Mouse (Mus musculus) lung, postnatal 0 days (tissue): ENCODE data around the gene Ube2h. TPM values are rescaled to one million over a fixed set of nuclear protein-coding genes. Genes with fewer than 3 reads are reported as not detected.
"Not testable (repeated sequence)": the region's sequence is repeated elsewhere in the genome, so short reads cannot be mapped to it uniquely, and the experiment has no call there.

Experiments used
- ATAC-seq: fragments of 200-750 bp; cut with Nextera tagmentation; 2 replicates; pipeline ENCODE4 v1.8.0; 2017; ENCODE audit warnings: moderate library complexity
- DNase-seq: peaks from one replicate; pipeline ENCODE4 v3.0.0-alpha.2; 2016; ENCODE audit warnings: low spot score
- H3K27ac ChIP-seq: fragments of 300-500 bp; sonication (generic); 2 replicates; pipeline ENCODE4 v1.5.1; 2014; ENCODE audit warnings: antibody characterized with exemption, mild to moderate bottlenecking, low read length, mixed read lengths
- H3K27me3 ChIP-seq: fragments of 300-500 bp; sonication (generic); replicated peaks from 2 replicates; pipeline ENCODE4 v1.6.1; 2014; ENCODE audit warnings: low read length, mixed read lengths; ENCODE audit not compliant: insufficient read depth
- H3K36me3 ChIP-seq: fragments of 300-500 bp; sonication (generic); 2 replicates; pipeline ENCODE4 v1.6.1; 2014; ENCODE audit warnings: low read length, mixed read lengths; ENCODE audit not compliant: insufficient read depth
- H3K4me1 ChIP-seq: fragments of 300-500 bp; sonication (generic); 2 replicates; pipeline ENCODE4 v1.6.1; 2014; ENCODE audit warnings: antibody characterized with exemption, low read depth, low read length, mixed read lengths; ENCODE audit not compliant: insufficient read depth
- H3K4me2 ChIP-seq: fragments of 300-500 bp; sonication (generic); replicated peaks from 2 replicates; pipeline ENCODE4 v1.6.1; 2014; ENCODE audit warnings: low read depth, mild to moderate bottlenecking, low read length, moderate library complexity, mixed read lengths
- H3K4me3 ChIP-seq: fragments of 300-500 bp; sonication (generic); 2 replicates; pipeline ENCODE4 v1.5.1; 2014; ENCODE audit warnings: low read depth, low read length
- H3K9ac ChIP-seq: fragments of 300-500 bp; sonication (generic); replicated peaks from 2 replicates; pipeline ENCODE4 v1.6.1; 2014; ENCODE audit warnings: low read depth, mild to moderate bottlenecking
- H3K9me3 ChIP-seq: fragments of 300-500 bp; sonication (generic); 2 replicates; pipeline ENCODE4 v1.6.1; 2016; ENCODE audit warnings: low read length, mixed read lengths
- CTCF ChIP-seq: IDR thresholded peaks from 2 replicates; pipeline ENCODE4 v1.5.1; 2016; ENCODE audit warnings: antibody characterized with exemption, mild to moderate bottlenecking
- EP300 ChIP-seq: IDR thresholded peaks from 2 replicates; pipeline ENCODE4 v1.6.1; 2016; ENCODE audit warnings: antibody characterized with exemption, mild to moderate bottlenecking, control low read depth
- WGBS: fragments of 180-500 bp; shearing (Covaris S2); extraction: QIAGEN DNeasy Blood & Tissue Kit; methylation state at CpG from one replicate; pipeline ENCODE4 v1.1.7; 2014; 5-methylcytosine and 5-hydroxymethylcytosine counted together
- polyA plus RNA-seq: library from polyadenylated mRNA; unstranded; fragments of >200 nt; fragmentation: Nextera tagmentation; extraction: Ambion mirVana; gene quantifications from 2 replicates; pipeline ENCODE4 v1.2.1, GENCODE M21; 2015

Ube2h gene
- polyA plus RNA-seq, 1 experiment from 2014 or later = 34.5 TPM

DNA sequence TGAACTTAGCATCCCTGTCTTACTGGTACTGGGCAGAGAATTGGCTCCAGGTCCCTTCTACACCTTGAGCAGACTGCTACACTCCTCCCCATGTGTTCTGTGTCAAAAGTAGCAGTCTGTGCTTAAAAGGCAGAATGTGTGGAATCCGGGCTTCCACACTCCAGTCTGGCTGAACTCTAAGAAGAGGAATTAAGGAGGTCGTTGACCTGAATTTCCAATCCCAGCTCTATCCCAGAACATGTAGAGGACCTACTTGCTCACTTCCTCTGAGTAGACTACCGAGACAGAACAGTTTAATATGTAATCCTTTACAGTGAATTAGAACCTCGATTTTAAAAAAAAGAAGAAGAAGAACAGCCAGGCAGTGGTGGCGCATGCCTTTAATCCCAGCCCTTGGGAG lies 14.9 kb upstream of the Ube2h start:
- TF ChIP-seq EP300 = no peak
- TF ChIP-seq CTCF = no peak
- Histone ChIP-seq H3K9me3 (no peaks in the 10 kb centered on the region), H3K27me3 (no peaks in the 10 kb centered on the region), H3K36me3 (no peaks in the 10 kb centered on the region), H3K4me2 (no peak overlapping the region), H3K4me1 (no peaks in the 10 kb centered on the region), H3K9ac (no peak overlapping the region), H3K27ac (no peak overlapping the region), H3K4me3 (no peak overlapping the region)
- 0 out of 2 replicates have a peak, but pooled peaks have one; percentile 8 for ATAC-seq
- WGBS = 61% methylated on average over 5 of the region's 5 CpGs
- DNase-seq = no peak

GRCm38 (mm10) chr6:30312006-30312405 lies 7.7 kb upstream of the Ube2h start:
- H3K27ac ChIP-seq = no peak overlapping the region
- H3K9me3 ChIP-seq = no peaks in the 10 kb centered on the region
- H3K9ac ChIP-seq = no peak overlapping the region
- no peaks in the 10 kb centered on the region for H3K36me3 ChIP-seq
- H3K27me3 ChIP-seq = no peaks in the 10 kb centered on the region
- H3K4me3 ChIP-seq = no peak overlapping the region
- DNase-seq (peak; percentile 9), ATAC-seq (no peak)
- peaks cover 9% of the 10 kb centered on the region; the same call in 1 of the 2 replicates for H3K4me1 ChIP-seq
- WGBS = 35% methylated on average over 1 of the region's 1 CpGs
- TF ChIP-seq CTCF = no peak
- no peak for TF ChIP-seq EP300
- no peak overlapping the region for H3K4me2 ChIP-seq

DNA sequence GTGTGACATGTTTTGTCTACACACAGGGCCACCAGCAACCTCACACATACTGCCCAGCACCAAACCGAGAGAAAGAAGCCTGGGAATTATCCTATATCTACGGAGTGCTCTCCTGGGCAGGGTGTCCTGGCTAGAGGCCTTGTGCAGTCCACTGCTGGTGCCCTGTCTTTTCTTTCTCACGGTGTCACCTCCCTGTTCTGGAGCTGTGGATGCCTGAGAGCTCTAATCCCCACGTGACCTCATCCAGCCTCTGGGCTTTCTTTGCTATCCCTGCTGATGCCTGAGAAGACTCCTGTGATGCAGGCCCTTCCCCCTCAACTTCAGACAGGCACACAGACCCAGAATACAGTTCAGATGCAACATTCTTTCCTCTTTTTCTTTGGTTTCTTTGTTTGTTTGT lies 4.4 kb upstream of the Ube2h start:
- Histone ChIP-seq H3K9me3 (no peaks in the 10 kb centered on the region), H3K27me3 (no peaks in the 10 kb centered on the region)
- 64% methylated on average over 4 of the region's 4 CpGs for WGBS

DNA sequence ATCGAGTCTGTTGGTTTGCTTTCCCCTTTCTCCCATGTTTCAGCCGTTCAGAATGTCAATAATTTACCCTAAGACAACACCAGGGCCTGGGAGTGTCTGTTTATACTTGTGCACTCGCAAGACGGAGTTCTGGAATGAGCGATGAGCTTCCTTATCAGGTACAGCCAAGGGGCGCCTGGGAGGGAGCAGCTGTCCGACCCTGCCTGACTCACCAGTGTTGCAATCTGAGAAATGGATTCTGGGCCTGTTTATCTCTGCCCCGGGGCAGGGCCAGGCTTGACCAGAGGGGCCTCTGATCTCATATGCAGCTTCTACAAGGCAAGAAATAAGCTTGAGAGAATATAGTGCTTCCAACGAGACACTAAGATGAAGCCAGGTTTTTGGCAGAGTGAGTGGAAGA lies 3.4 kb upstream of the Ube2h start:
- no peak overlapping the region for H3K4me2 ChIP-seq
- 5% methylated on average over 9 of the region's 9 CpGs for WGBS
- peak; percentile 18 for ATAC-seq
- TF ChIP-seq CTCF (no peak), EP300 (peak; percentile 60; the same call in 1 of the 2 replicates)
- H3K36me3 ChIP-seq = no peaks in the 10 kb centered on the region
- H3K4me1 ChIP-seq = peaks cover 13% of the 10 kb centered on the region
- H3K9ac ChIP-seq = no peak overlapping the region
- H3K27ac ChIP-seq = peak overlapping the region; percentile 1; the same call in 1 of the 2 replicates
- DNase-seq = peak; percentile 77
- no peaks in the 10 kb centered on the region for H3K27me3 ChIP-seq
- H3K4me3 ChIP-seq = no peak overlapping the region
- H3K9me3 ChIP-seq = no peaks in the 10 kb centered on the region

More for the DNA sequence above, 4.4 kb upstream of the Ube2h start:
- Histone ChIP-seq H3K4me1 (peaks cover 13% of the 10 kb centered on the region), H3K4me3 (no peak overlapping the region), H3K9ac (no peak overlapping the region), H3K27ac (no peak overlapping the region), H3K4me2 (no peak overlapping the region), H3K36me3 (no peaks in the 10 kb centered on the region)
- ATAC-seq = no peak
- TF ChIP-seq CTCF (no peak), EP300 (no peak)
- DNase-seq = peak; percentile 14

GRCm38 (mm10) chr6:30303771-30304398 lies 454 bp downstream of the Ube2h start:
- DNase-seq = peak; percentile 69

DNA sequence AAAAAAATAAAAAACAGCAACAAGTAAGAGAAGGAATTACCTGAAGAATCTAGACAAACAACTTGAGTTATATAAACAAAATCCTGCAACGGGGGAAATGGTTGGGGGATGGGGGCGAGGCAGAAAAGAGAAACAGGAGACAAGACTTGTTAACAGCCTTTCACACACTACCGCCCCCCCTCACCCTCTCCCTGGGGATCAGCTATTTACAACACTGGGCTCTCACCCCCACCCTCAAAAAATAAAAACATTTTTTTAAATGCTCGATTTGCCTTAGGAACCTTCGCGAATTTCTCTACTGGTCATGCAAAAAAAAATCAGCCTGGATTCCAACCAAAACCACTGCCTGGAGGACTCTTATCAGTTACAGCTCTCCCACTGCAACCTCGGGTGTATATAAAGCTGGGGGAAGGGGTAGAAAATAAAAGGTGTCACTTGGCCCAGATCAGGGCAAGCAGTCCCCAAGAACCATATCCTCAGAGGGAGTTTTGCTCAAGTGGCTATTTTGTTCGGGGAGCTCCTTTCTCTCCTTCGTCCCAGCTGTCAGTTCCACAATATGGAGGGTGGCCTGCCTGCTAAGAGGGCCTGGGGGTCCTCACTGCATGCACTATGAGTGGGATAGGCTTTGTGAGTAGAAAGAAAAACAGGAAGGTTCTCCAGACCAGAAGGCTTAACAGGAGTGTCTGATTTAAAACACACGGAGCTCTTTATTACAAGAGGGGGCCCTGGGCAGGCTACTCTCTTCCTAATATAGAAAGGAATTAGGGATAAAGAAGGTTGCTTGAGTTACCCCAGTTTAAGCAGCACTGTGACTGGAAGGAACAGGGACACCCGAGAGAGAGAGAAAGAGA lies 1.3 kb downstream of the Ube2h start:
- peak overlapping the region; percentile 71 for H3K4me2 ChIP-seq
- peak overlapping the region; percentile 91 for H3K27ac ChIP-seq
- H3K4me3 ChIP-seq = peak overlapping the region; percentile 80
- H3K4me1 ChIP-seq = peaks cover 8% of the 10 kb centered on the region
- H3K9me3 ChIP-seq = no peaks in the 10 kb centered on the region
- no peaks in the 10 kb centered on the region for H3K36me3 ChIP-seq
- DNase-seq = peak; percentile 59
- peak overlapping the region; percentile 84 for H3K9ac ChIP-seq
- TF ChIP-seq CTCF (no peak), EP300 (no peak; the same call in 1 of the 2 replicates)
- WGBS = under 1% methylated on average over 11 of the region's 11 CpGs
- no peak for ATAC-seq
- no peaks in the 10 kb centered on the region for H3K27me3 ChIP-seq

More at GRCm38 (mm10) chr6:30303771-30304398, 454 bp downstream of the Ube2h start:
- peak; percentile 48 for ATAC-seq
- H3K9me3 ChIP-seq, H3K27me3 ChIP-seq, H3K36me3 ChIP-seq: not testable (repeated sequence)
- peak overlapping the region; percentile 84 for H3K9ac ChIP-seq
- peak overlapping the region; percentile 71 for H3K4me2 ChIP-seq
- H3K4me1 ChIP-seq = peaks cover 13% of the 10 kb centered on the region
- H3K4me3 ChIP-seq = peak overlapping the region; percentile 80
- H3K27ac ChIP-seq = peak overlapping the region; percentile 91
- under 1% methylated on average over 36 of the region's 66 CpGs for WGBS
